ENCODE assay signal across 33 mouse cellular contexts in the genomic region with DNA sequence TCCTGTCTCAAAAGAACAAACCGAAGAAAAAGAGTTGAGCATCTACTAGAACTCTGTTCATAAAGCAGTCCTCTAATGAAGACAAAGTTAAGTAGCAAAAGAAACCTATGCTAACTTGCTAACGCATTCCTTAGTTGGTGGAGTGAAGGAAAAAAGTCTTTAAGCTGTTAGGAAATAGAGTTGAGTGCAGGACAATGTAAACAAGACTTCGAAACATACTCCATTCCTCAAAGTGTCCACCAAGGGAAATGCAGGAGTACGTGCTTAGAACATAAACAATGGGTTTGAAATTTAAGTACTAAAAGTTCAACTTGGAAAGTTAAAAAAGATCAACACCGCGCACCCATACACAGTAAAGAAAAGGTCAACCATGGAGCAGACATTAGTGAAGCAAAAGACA. TPM values are rescaled to one million over a fixed set of nuclear protein-coding genes. Genes with fewer than 3 reads are reported as not detected.
"Had no signal": no experiment of that assay in that cellular context is flagged by ENCODE, and none has a peak within 500 bp of the region (broad histone marks: within the 10 kb centered on the region; RNA-seq: fewer than 3 reads in every experiment).

No protein-coding gene starts in this region.

- H3K9ac ChIP-seq: limb, embryonic 12.5 days; limb, embryonic 13.5 days; limb, embryonic 15.5 days; liver, embryonic 12.5 days; liver, embryonic 13.5 days; liver, embryonic 14.5 days; liver, embryonic 15.5 days; liver, postnatal 0 days; lung, embryonic 14.5 days; lung, embryonic 15.5 days; midbrain, embryonic 12.5 days; midbrain, embryonic 13.5 days; midbrain, embryonic 15.5 days; neural tube, embryonic 12.5 days had no signal

- H3K9me3 ChIP-seq: limb, embryonic 10.5 days; limb, embryonic 12.5 days; limb, embryonic 13.5 days; limb, embryonic 15.5 days; liver, embryonic 12.5 days; liver, embryonic 13.5 days; liver, embryonic 15.5 days; lung, embryonic 15.5 days; midbrain, embryonic 10.5 days; midbrain, embryonic 12.5 days; midbrain, embryonic 13.5 days; midbrain, embryonic 15.5 days; neural tube, embryonic 12.5 days had no signal

- H3K36me3 ChIP-seq: limb, embryonic 10.5 days; limb, embryonic 12.5 days; limb, embryonic 13.5 days; limb, embryonic 15.5 days; liver, embryonic 12.5 days; liver, embryonic 13.5 days; liver, embryonic 15.5 days; lung, embryonic 15.5 days; midbrain, embryonic 10.5 days; midbrain, embryonic 12.5 days; midbrain, embryonic 13.5 days; midbrain, embryonic 15.5 days; neural tube, embryonic 12.5 days had no signal

- H3K4me3 ChIP-seq: left cerebral cortex, adult 2 months; limb, embryonic 10.5 days; limb, embryonic 12.5 days; limb, embryonic 13.5 days; limb, embryonic 15.5 days; liver, embryonic 12.5 days; liver, embryonic 13.5 days; liver, embryonic 15.5 days; lung, embryonic 15.5 days; megakaryocyte, embryonic 14.5 days; midbrain, embryonic 10.5 days; midbrain, embryonic 12.5 days; midbrain, embryonic 13.5 days; midbrain, embryonic 15.5 days; myocyte; neural tube, embryonic 12.5 days had no signal

- ATAC-seq: liver, embryonic 12.5 days; liver, postnatal 0 days; midbrain, embryonic 13.5 days; midbrain, embryonic 15.5 days; midbrain, embryonic 16.5 days had no signal

- H3K4me2 ChIP-seq: limb, embryonic 12.5 days; limb, embryonic 13.5 days; limb, embryonic 15.5 days; liver, embryonic 11.5 days; liver, embryonic 12.5 days; liver, embryonic 13.5 days; liver, embryonic 15.5 days; lung, embryonic 14.5 days; lung, embryonic 15.5 days; midbrain, embryonic 11.5 days; midbrain, embryonic 12.5 days; midbrain, embryonic 13.5 days; midbrain, embryonic 15.5 days; neural tube, embryonic 12.5 days had no signal

- H3K27ac ChIP-seq: left cerebral cortex, adult 2 months; limb, embryonic 10.5 days; limb, embryonic 12.5 days; limb, embryonic 13.5 days; limb, embryonic 15.5 days; liver, embryonic 12.5 days; liver, embryonic 13.5 days; liver, embryonic 14.5 days; liver, embryonic 15.5 days; lung, embryonic 15.5 days; macrophage; midbrain, embryonic 10.5 days; midbrain, embryonic 12.5 days; midbrain, embryonic 13.5 days; midbrain, embryonic 15.5 days; neural tube, embryonic 12.5 days had no signal

- H3K4me1 ChIP-seq: limb, embryonic 12.5 days; limb, embryonic 13.5 days; limb, embryonic 15.5 days; liver, embryonic 12.5 days; liver, embryonic 13.5 days; liver, embryonic 15.5 days; lung, embryonic 15.5 days; neural tube, embryonic 12.5 days had no signal

- H3K27me3 ChIP-seq: liver, embryonic 12.5 days; liver, embryonic 13.5 days; liver, embryonic 15.5 days; lung, embryonic 15.5 days; neural tube, embryonic 12.5 days had no signal

- DNase-seq: left cerebral cortex, postnatal 4 days; liver; liver, embryonic 13.5 days; liver, postnatal 0 days; lung, adult 18-20 months; lung, adult 2 months; lung, embryonic 14.5 days; lung, postnatal 14 days; lung, postnatal 36 days; lung, postnatal 4 days; midbrain, embryonic 14.5 days had no signal

RNA-seq across cellular contexts. Expression of gene Hrh2, which starts 38.2 kb away (rescaled TPM):
- polyA plus RNA-seq: limb, embryonic 11.5 days; limb, embryonic 12.5 days; limb, embryonic 15.5 days; lung, embryonic 14.5 days; midbrain, embryonic 11.5 days; myocyte; neural tube, embryonic 11.5 days had no signal
